ENCODE assay signal across 23 mouse cellular contexts in the genomic region with DNA sequence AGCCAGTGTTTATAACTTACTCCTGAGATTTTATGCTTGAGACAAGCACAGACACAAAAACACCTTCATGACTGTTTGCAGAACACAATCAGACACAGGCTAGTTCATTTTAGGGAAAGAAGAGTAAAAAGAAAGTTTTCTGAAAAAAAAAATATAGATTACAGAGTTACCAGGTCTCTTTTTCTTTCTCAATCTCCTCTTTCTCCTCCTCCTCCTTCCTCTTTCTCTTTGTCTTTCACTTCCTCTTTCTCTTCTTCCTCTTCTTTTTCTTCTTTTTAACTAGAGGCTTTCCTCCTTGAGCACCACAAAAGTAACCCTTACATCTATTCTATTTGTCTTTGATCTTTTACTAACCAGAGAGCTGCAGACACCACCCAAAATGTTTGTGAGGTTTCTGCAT. TPM values are rescaled to one million over a fixed set of nuclear protein-coding genes. Genes with fewer than 3 reads are reported as not detected.
"Had no signal": no experiment of that assay in that cellular context is flagged by ENCODE, and none has a peak within 500 bp of the region (broad histone marks: within the 10 kb centered on the region; RNA-seq: fewer than 3 reads in every experiment).

No protein-coding gene starts in this region.

- ATAC-seq: intestine, embryonic 16.5 days; liver, postnatal 0 days; midbrain, embryonic 15.5 days had no signal

- H3K27me3 ChIP-seq: kidney, embryonic 15.5 days; limb, embryonic 12.5 days; liver, embryonic 13.5 days; lung, embryonic 15.5 days; midbrain, embryonic 15.5 days; neural tube, embryonic 13.5 days; stomach, embryonic 15.5 days had no signal

- H3K4me3 ChIP-seq: kidney, embryonic 15.5 days; left cerebral cortex, adult 2 months; limb, embryonic 12.5 days; liver, embryonic 13.5 days; lung, embryonic 15.5 days; midbrain, embryonic 10.5 days; midbrain, embryonic 15.5 days; neural tube, embryonic 13.5 days; stomach, embryonic 15.5 days had no signal

- H3K36me3 ChIP-seq: kidney, embryonic 15.5 days; limb, embryonic 12.5 days; liver, embryonic 13.5 days; lung, embryonic 15.5 days; midbrain, embryonic 10.5 days; midbrain, embryonic 15.5 days; neural tube, embryonic 13.5 days; stomach, embryonic 15.5 days had no signal

- H3K27ac ChIP-seq: kidney, embryonic 15.5 days; left cerebral cortex, adult 2 months; limb, embryonic 12.5 days; liver, embryonic 13.5 days; lung, embryonic 15.5 days; midbrain, embryonic 10.5 days; midbrain, embryonic 15.5 days; neural tube, embryonic 13.5 days; stomach, embryonic 15.5 days had no signal

- H3K4me2 ChIP-seq: kidney, embryonic 15.5 days; limb, embryonic 12.5 days; liver, embryonic 13.5 days; lung, embryonic 15.5 days; midbrain, embryonic 15.5 days; neural tube, embryonic 13.5 days; stomach, embryonic 15.5 days had no signal

- H3K9ac ChIP-seq: kidney, embryonic 15.5 days; limb, embryonic 12.5 days; liver, embryonic 13.5 days; liver, postnatal 0 days; lung, embryonic 15.5 days; midbrain, embryonic 15.5 days; neural tube, embryonic 13.5 days; stomach, embryonic 15.5 days had no signal

- H3K9me3 ChIP-seq: kidney, embryonic 15.5 days; limb, embryonic 12.5 days; liver, embryonic 13.5 days; lung, embryonic 15.5 days; midbrain, embryonic 10.5 days; midbrain, embryonic 15.5 days; neural tube, embryonic 13.5 days; stomach, embryonic 15.5 days had no signal

- H3K4me1 ChIP-seq: kidney, embryonic 15.5 days; limb, embryonic 12.5 days; liver, embryonic 13.5 days; midbrain, embryonic 10.5 days; midbrain, embryonic 15.5 days; neural tube, embryonic 13.5 days; stomach, embryonic 15.5 days had no signal

- DNase-seq: kidney, adult 2 months; kidney, postnatal 14 days; liver; liver, embryonic 13.5 days; liver, postnatal 0 days; lung, postnatal 14 days; right cerebral cortex, adult 18-20 months; right cerebral cortex, postnatal 25 days; thymus, postnatal 36 days had no signal

RNA-seq across cellular contexts. Expression of a gene that starts 35.6 kb away (rescaled TPM):
- total RNA-seq: layer of hippocampus, adult 8-10 months; monocyte, adult 5-6 weeks had no signal
- polyA plus RNA-seq: large intestine, adult 2 months; limb, embryonic 12.5 days; midbrain, embryonic 10.5 days; neural tube, embryonic 13.5 days; small intestine, adult 2 months; testis, adult 2 months had no signal
